Mouse (Mus musculus): Measurements from ENCODE around the gene Dnase2a. TPM values are rescaled to one million over a fixed set of nuclear protein-coding genes. Genes with fewer than 3 reads are reported as not detected.
A peak's percentile ranks its signal among the peaks of the same experiment; 100 is the strongest.

The Dnase2a gene
- total and polyA plus RNA-seq, 2 experiments from 2014 or later, result 4.3 to 6.7 TPM

GRCm38 (mm10) chr8:84966603-84967002, 58.2 kb downstream of the Dnase2a start:
- Histone ChIP-seq H3K9ac (replicated peaks; ENCODE audit: low read length, poor library complexity, severe bottlenecking) (no peak overlapping the region), H3K4me1 (ENCODE audit: insufficient read depth, low read length) (peaks cover 13% of the 10 kb centered on the region; the same call in 1 of the 2 replicates), H3K27ac (ENCODE audit: low read depth, low read length) (no peak overlapping the region), H3K36me3 (ENCODE audit: insufficient read depth, low read length) (peaks cover 7% of the 10 kb centered on the region), H3K27me3 (ENCODE audit: insufficient read depth, low read length) (no peaks in the 10 kb centered on the region), H3K4me3 (ENCODE audit: low read depth, low read length) (peak overlapping the region; percentile 59; the same call in 1 of the 2 replicates), H3K9me3 (ENCODE audit: low read length) (no peaks in the 10 kb centered on the region), H3K4me2 (ENCODE audit: low read depth, low read length, poor library complexity, severe bottlenecking) (peak overlapping the region; percentile 91)
- no peak for TF ChIP-seq CTCF (IDR thresholded peaks at IDR 0.05)
- no peak for ATAC-seq (ENCODE audit: low FRiP score)
- DNase-seq (ENCODE audit: low spot score), result no peak
- WGBS, result 65% methylated on average over 3 of the region's 3 CpGs

GRCm38 (mm10) chr8:84967532-84968304, 59.4 kb downstream of the Dnase2a start:
- H3K9me3 ChIP-seq (ENCODE audit: low read length), result no peaks in the 10 kb centered on the region
- no peak overlapping the region for H3K4me3 ChIP-seq (ENCODE audit: low read depth, low read length)
- peaks cover 13% of the 10 kb centered on the region for H3K36me3 ChIP-seq (ENCODE audit: insufficient read depth, low read length)
- ATAC-seq (ENCODE audit: low FRiP score), result no peak
- H3K27ac ChIP-seq (ENCODE audit: low read depth, low read length), result no peak overlapping the region
- no peak for DNase-seq (ENCODE audit: low spot score)
- peaks cover 13% of the 10 kb centered on the region; the same call in 1 of the 2 replicates for H3K4me1 ChIP-seq (ENCODE audit: insufficient read depth, low read length)
- H3K27me3 ChIP-seq (ENCODE audit: insufficient read depth, low read length), result no peaks in the 10 kb centered on the region
- H3K9ac ChIP-seq (replicated peaks; ENCODE audit: low read length, poor library complexity, severe bottlenecking), result no peak overlapping the region
- no peak for TF ChIP-seq CTCF (IDR thresholded peaks at IDR 0.05)
- H3K4me2 ChIP-seq (ENCODE audit: low read depth, low read length, poor library complexity, severe bottlenecking), result no peak overlapping the region
- 88% methylated on average over 13 of the region's 13 CpGs for WGBS

GRCm38 (mm10) chr8:84968650-84969049, 60.3 kb downstream of the Dnase2a start:
- Histone ChIP-seq H3K27ac (ENCODE audit: low read depth, low read length) (peak overlapping the region; percentile 91), H3K4me2 (ENCODE audit: low read depth, low read length, poor library complexity, severe bottlenecking) (peak overlapping the region; percentile 86), H3K27me3 (ENCODE audit: insufficient read depth, low read length) (no peaks in the 10 kb centered on the region), H3K9me3 (ENCODE audit: low read length) (no peaks in the 10 kb centered on the region), H3K4me1 (ENCODE audit: insufficient read depth, low read length) (peaks cover 13% of the 10 kb centered on the region; the same call in 1 of the 2 replicates), H3K9ac (replicated peaks; ENCODE audit: low read length, poor library complexity, severe bottlenecking) (peak overlapping the region; percentile 77; the same call in 1 of the 2 replicates), H3K4me3 (ENCODE audit: low read depth, low read length) (peak overlapping the region; percentile 74), H3K36me3 (ENCODE audit: insufficient read depth, low read length) (peaks cover 20% of the 10 kb centered on the region)
- no peak for ATAC-seq (ENCODE audit: low FRiP score)
- DNase-seq (ENCODE audit: low spot score), result no peak
- whole genome bisulfite sequencing, result 22% methylated on average over 2 of the region's 2 CpGs
- no peak for TF ChIP-seq CTCF (IDR thresholded peaks at IDR 0.05)

GRCm38 (mm10) chr8:84969241-84970134, 61.1 kb downstream of the Dnase2a start, which contains the start of the genes Gm49661, Prdx2 and Rnaseh2a:
Gm49661 (minus strand) TSS chr8:84969433.
Prdx2 (plus strand) TSS chr8:84969587.
Rnaseh2a (minus strand) TSS chr8:84969767.
- Histone ChIP-seq H3K4me3 (ENCODE audit: low read depth, low read length) (peak within 1 kb of the TSS; percentile 74), H3K9me3 (ENCODE audit: low read length) (no peaks in the 10 kb centered on the region), H3K4me2 (ENCODE audit: low read depth, low read length, poor library complexity, severe bottlenecking) (peak within 1 kb of the TSS; percentile 86), H3K9ac (replicated peaks; ENCODE audit: low read length, poor library complexity, severe bottlenecking) (peak within 1 kb of the TSS; percentile 77), H3K27ac (ENCODE audit: low read depth, low read length) (peak within 1 kb of the TSS; percentile 91), H3K27me3 (ENCODE audit: insufficient read depth, low read length) (no peaks in the 10 kb centered on the region), H3K4me1 (ENCODE audit: insufficient read depth, low read length) (peaks cover 13% of the 10 kb centered on the region; the same call in 1 of the 2 replicates), H3K36me3 (ENCODE audit: insufficient read depth, low read length) (peaks cover 20% of the 10 kb centered on the region)
- under 1% methylated on average over 54 of the region's 56 CpGs for WGBS
- ATAC-seq (ENCODE audit: low FRiP score) (peak; percentile 83), DNase-seq (ENCODE audit: low spot score) (peak; percentile 88)
- no peak for TF ChIP-seq CTCF (IDR thresholded peaks at IDR 0.05)

- peak overlapping the region; percentile 86 for H3K4me2 ChIP-seq (ENCODE audit: low read depth, low read length, poor library complexity, severe bottlenecking)
- H3K4me3 ChIP-seq (ENCODE audit: low read depth, low read length), result peak overlapping the region; percentile 74
- ATAC-seq (ENCODE audit: low FRiP score) (no peak), DNase-seq (ENCODE audit: low spot score) (no peak)
- peak overlapping the region; percentile 91 for H3K27ac ChIP-seq (ENCODE audit: low read depth, low read length)
- WGBS, result 5% methylated on average over 21 of the region's 21 CpGs
- TF ChIP-seq CTCF (IDR thresholded peaks at IDR 0.05), result no peak
- peak overlapping the region; percentile 77 for H3K9ac ChIP-seq (replicated peaks; ENCODE audit: low read length, poor library complexity, severe bottlenecking)
- no peaks in the 10 kb centered on the region for H3K9me3 ChIP-seq (ENCODE audit: low read length)
- H3K36me3 ChIP-seq (ENCODE audit: insufficient read depth, low read length), result peaks cover 20% of the 10 kb centered on the region
- H3K4me1 ChIP-seq (ENCODE audit: insufficient read depth, low read length), result peaks cover 9% of the 10 kb centered on the region; the same call in 1 of the 2 replicates
- no peaks in the 10 kb centered on the region for H3K27me3 ChIP-seq (ENCODE audit: insufficient read depth, low read length)
Measured at GRCm38 (mm10) chr8:84970135-84970790, 61.9 kb downstream of the Dnase2a start.

Data from midbrain, postnatal 0 days (tissue).